Mouse (Mus musculus) heart, adult 2 months (tissue): ENCODE results near the gene Cd36.

Experiments used
- CTCF ChIP-seq: fragments of 200-600 bp; IDR thresholded peaks from 2 replicates; pipeline ENCODE4 v1.8.1; 2022; ENCODE audit warnings: antibody characterized with exemption, mild to moderate bottlenecking, moderate library complexity
- POLR2A ChIP-seq: fragments of 200-500 bp; IDR thresholded peaks from 2 replicates; pipeline ENCODE4 v1.6.1; 2011; ENCODE audit warnings: mild to moderate bottlenecking, low read depth, low read length, control low read depth; ENCODE audit not compliant: insufficient read depth

- TF ChIP-seq POLR2A (no peak), CTCF (no peak)
Observed at GRCm38 (mm10) chr5:17858399-17858798, 30.2 kb downstream of the Cd36 start.
